Mouse (Mus musculus) hindbrain, embryonic 15.5 days (tissue): Measurements from ENCODE around the gene Heca. TPM values are rescaled to one million over a fixed set of nuclear protein-coding genes. Genes with fewer than 3 reads are reported as not detected.
A peak's percentile ranks its signal among the peaks of the same experiment; 100 is the strongest.
"Not testable (repeated sequence)": the region's sequence is repeated elsewhere in the genome, so short reads cannot be mapped to it uniquely, and the experiment has no call there.

ENCODE experiments used
- ATAC-seq: fragments of 200-750 bp; cut with Nextera tagmentation; 2 replicates; pipeline ENCODE4 v1.8.0; 2017; ENCODE audit warnings: low read depth, moderate number of reproducible peaks, moderate TSS enrichment; ENCODE audit not compliant: low FRiP score
- H3K27ac ChIP-seq: fragments of 300-500 bp; sonication (generic); replicated peaks from 2 replicates; pipeline ENCODE4 v1.5.1; 2015; ENCODE audit warnings: mild to moderate bottlenecking, inconsistent platforms
- H3K27me3 ChIP-seq: fragments of 300-500 bp; sonication (generic); 2 replicates; pipeline ENCODE4 v1.6.1; 2015; ENCODE audit warnings: control low read depth, inconsistent platforms
- H3K36me3 ChIP-seq: fragments of 300-500 bp; sonication (generic); 2 replicates; pipeline ENCODE4 v1.6.1; 2015; ENCODE audit warnings: control low read depth, inconsistent platforms
- H3K4me1 ChIP-seq: fragments of 300-500 bp; sonication (generic); replicated peaks from 2 replicates; pipeline ENCODE4 v1.6.1; 2015; ENCODE audit warnings: control low read depth, inconsistent platforms
- H3K4me2 ChIP-seq: fragments of 300-500 bp; sonication (generic); 2 replicates; pipeline ENCODE4 v1.6.1; 2015; ENCODE audit warnings: moderate library complexity, mild to moderate bottlenecking, inconsistent platforms
- H3K4me3 ChIP-seq: fragments of 300-500 bp; sonication (generic); 2 replicates; pipeline ENCODE4 v1.5.1; 2015; ENCODE audit warnings: mild to moderate bottlenecking, inconsistent platforms
- H3K9ac ChIP-seq: fragments of 300-500 bp; sonication (generic); 2 replicates; pipeline ENCODE4 v1.6.1; 2015; ENCODE audit warnings: inconsistent platforms
- H3K9me3 ChIP-seq: fragments of 300-500 bp; sonication (generic); 2 replicates; pipeline ENCODE4 v1.6.1; 2016; ENCODE audit warnings: control low read depth, inconsistent platforms
- WGBS: fragments of 180-500 bp; shearing (Covaris S2); methylation state at CpG from one replicate; pipeline ENCODE4 v1.1.7; 2015; 5-methylcytosine and 5-hydroxymethylcytosine counted together
- polyA plus RNA-seq: library from polyadenylated mRNA; unstranded; fragments of >200 nt; fragmentation: Nextera tagmentation; extraction: Ambion mirVana; gene quantifications from 2 replicates; pipeline ENCODE4 v1.2.1, GENCODE M21; 2015

The Heca gene
- polyA plus RNA-seq, 1 experiment from 2014 or later, result 4.7 TPM

DNA sequence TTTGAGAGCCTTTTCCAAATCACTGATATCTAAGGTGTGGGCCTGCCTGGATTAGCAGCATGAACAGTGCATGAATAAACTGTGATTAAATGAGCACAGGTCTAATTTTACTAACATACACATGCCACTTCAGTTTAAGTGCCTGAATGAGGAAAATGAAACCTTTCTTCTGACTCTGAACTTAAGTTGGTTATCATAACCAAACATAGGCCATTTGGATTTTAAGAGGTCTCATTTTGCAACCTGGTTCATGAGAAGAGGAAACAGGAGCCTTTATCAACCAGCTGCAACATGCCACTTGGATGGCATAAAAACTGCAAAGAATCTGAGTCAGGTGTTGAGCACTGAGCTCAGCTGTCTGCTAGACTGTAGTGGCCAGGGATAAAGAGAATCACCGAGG is 16.7 kb downstream of the Heca start:
- Histone ChIP-seq H3K36me3 (no peaks in the 10 kb centered on the region; the same call in 1 of the 2 replicates), H3K9ac (no peak overlapping the region), H3K27me3 (no peaks in the 10 kb centered on the region), H3K4me3 (no peak overlapping the region), H3K9me3 (no peaks in the 10 kb centered on the region), H3K4me1 (peaks cover 17% of the 10 kb centered on the region), H3K27ac (0 out of 2 replicates have a peak overlapping the region, but pooled peaks have one; percentile 24), H3K4me2 (no peak overlapping the region)
- no peak for ATAC-seq
- WGBS, result 68% methylated on average over 1 of the region's 1 CpGs

DNA sequence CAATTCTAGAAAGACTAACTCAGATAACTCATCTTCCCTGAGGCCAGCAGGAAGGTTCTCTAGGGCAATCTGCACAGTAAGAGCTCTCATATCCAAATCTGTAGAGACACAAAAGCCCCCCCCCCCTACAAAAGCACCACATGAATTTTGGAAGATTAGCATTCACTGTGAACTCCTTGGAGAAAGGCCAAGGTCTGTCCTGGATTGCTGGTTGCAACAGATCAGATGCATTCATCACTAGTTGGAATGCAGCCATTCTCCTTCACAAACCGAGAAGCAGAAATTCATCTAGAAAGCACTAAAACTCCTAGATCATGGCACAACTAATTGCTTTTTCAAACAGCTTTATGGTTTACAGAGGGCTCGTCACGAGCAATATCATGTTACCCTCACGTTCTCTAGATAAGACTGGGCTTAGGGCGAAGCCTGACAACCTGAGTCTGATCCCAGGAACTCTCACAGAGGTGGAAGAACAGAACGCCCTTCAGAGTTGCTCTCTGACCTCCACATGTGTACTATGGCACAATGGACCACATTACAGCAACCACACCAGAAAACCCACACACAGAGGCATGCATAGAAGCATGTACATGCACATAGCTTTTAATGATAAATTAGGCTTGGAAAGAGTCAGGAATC is 17.3 kb downstream of the Heca start:
- WGBS, result 50% methylated on average over 6 of the region's 6 CpGs
- Histone ChIP-seq H3K9ac (no peak overlapping the region), H3K27ac (0 out of 2 replicates have a peak overlapping the region, but pooled peaks have one; percentile 24), H3K4me2 (no peak overlapping the region), H3K9me3 (no peaks in the 10 kb centered on the region), H3K4me1 (peaks cover 17% of the 10 kb centered on the region), H3K4me3 (no peak overlapping the region), H3K36me3 (no peaks in the 10 kb centered on the region; the same call in 1 of the 2 replicates), H3K27me3 (no peaks in the 10 kb centered on the region)
- ATAC-seq, result 0 out of 2 replicates have a peak, but pooled peaks have one; percentile 30

DNA sequence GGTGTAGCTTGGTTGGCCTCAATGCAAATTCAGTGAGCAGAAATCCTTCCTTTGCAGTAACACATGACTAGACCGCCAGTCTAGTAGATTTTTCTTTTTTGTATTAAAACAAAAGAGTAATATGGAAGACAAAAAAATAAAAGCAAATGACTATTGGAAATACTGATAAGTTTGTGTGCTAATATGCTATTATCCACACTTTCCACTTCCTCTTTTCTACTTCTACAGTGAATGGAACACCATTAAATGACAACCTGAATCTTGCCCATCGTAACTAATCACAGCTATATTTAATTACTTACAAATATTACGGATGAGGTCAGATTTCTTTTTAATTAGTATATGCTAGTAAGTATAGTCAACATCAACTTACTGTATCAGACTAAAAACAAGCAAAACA is 22.7 kb downstream of the Heca start:
- no peak overlapping the region for H3K27ac ChIP-seq
- no peak overlapping the region for H3K4me3 ChIP-seq
- WGBS, result 92% methylated on average over 3 of the region's 3 CpGs
- H3K4me1 ChIP-seq, result peaks cover 5% of the 10 kb centered on the region
- H3K4me2 ChIP-seq, result no peak overlapping the region
- no peaks in the 10 kb centered on the region for H3K9me3 ChIP-seq
- H3K27me3 ChIP-seq, result no peaks in the 10 kb centered on the region
- no peaks in the 10 kb centered on the region for H3K36me3 ChIP-seq
- no peak for ATAC-seq
- no peak overlapping the region for H3K9ac ChIP-seq

DNA sequence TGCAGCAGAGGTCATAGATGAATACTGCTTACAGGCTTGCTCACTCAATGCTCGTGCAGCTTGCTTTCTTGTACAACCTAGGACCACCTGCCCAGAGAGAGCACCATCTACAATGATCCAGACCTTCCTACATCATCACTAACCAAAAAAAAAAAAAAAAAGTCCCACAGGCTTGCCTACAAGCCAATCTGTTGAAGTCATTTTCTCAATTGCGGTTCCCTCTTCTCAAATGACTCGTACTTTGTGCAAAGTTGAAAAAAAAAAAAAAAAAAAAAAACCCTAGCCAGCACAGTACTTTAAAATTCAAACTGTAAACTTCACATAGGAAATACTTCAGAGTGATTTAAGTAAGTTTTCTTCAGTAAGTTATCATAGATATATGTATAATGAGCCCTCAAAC is 23.7 kb downstream of the Heca start:
- no peak overlapping the region for H3K9ac ChIP-seq
- no peak overlapping the region for H3K4me2 ChIP-seq
- no peak overlapping the region for H3K27ac ChIP-seq
- ATAC-seq, result no peak
- no peaks in the 10 kb centered on the region for H3K9me3 ChIP-seq
- H3K4me3 ChIP-seq, result no peak overlapping the region
- WGBS, result 83% methylated on average over 3 of the region's 3 CpGs
- H3K27me3 ChIP-seq, result no peaks in the 10 kb centered on the region
- no peaks in the 10 kb centered on the region for H3K36me3 ChIP-seq
- no peaks in the 10 kb centered on the region for H3K4me1 ChIP-seq

DNA sequence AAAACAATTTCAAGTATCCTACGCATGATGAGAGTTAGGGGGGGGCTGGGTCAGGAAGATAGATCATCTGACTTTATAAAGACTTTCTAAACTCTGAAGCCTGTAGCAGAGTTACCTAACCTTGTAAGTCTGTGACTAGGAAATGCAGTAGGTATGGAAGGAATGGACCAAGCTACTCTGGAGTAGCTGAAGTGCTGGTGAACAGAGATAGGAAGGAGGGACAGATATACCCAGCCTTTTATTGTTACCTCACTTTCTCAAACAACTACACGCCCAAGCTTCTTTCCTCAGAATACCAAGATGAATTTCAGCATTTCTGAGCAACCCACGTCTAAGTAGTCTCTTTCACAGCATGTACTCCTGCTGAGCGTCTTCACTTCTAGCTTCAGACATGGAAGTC is 26.5 kb downstream of the Heca start:
- Histone ChIP-seq H3K4me2 (no peak overlapping the region), H3K9me3 (no peaks in the 10 kb centered on the region), H3K4me1 (no peaks in the 10 kb centered on the region), H3K27me3 (no peaks in the 10 kb centered on the region), H3K4me3 (no peak overlapping the region), H3K9ac (no peak overlapping the region), H3K27ac (no peak overlapping the region), H3K36me3 (no peaks in the 10 kb centered on the region)
- no peak for ATAC-seq
- 74% methylated on average over 4 of the region's 4 CpGs for WGBS

DNA sequence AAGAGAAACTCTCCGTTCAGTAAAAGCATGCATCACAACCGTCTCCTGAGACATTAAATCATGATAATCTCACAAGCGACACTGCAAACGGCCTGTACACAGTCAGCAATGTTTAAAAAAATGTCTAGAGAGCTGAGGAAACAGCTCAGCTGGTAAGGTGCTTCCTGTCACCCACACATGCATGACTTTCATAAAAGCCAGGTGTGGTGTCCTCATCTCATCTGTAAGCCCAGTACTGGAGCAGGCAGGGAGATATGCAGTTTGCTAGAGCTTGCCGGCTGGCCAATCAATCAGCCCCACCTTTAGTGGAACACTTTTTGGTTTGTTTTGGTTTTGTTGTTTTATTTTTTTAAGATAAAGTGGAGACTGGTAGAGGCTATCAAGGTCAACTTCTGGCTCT is 27.9 kb downstream of the Heca start:
- no peak for ATAC-seq
- H3K4me1 ChIP-seq, result no peaks in the 10 kb centered on the region
- no peaks in the 10 kb centered on the region for H3K27me3 ChIP-seq
- no peaks in the 10 kb centered on the region for H3K9me3 ChIP-seq
- H3K27ac ChIP-seq, result no peak overlapping the region
- H3K4me2 ChIP-seq, result no peak overlapping the region
- WGBS, result 80% methylated on average over 5 of the region's 5 CpGs
- H3K36me3 ChIP-seq, result peaks cover 8% of the 10 kb centered on the region; the same call in 1 of the 2 replicates
- no peak overlapping the region for H3K9ac ChIP-seq
- H3K4me3 ChIP-seq, result no peak overlapping the region

DNA sequence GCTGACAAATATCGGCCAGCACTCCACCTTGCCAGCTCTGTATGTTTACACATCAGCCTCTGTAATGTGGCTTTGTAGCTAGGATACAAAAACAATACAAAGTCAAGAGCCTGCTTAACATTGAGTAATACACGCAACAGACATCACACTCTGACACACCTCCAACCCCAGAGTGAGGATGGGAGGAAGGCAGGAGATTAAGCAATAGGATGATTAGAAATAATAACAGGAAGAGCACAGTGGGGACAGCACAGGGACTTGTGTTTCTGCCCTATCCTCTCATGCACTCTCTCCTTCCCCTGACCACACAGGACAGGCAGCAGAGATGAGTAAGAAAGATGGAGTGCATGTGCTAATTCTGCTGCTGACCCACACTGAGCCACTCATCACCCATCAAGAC is 28.8 kb downstream of the Heca start:
- no peak overlapping the region for H3K9ac ChIP-seq
- H3K4me1 ChIP-seq, result no peaks in the 10 kb centered on the region
- no peak overlapping the region for H3K27ac ChIP-seq
- no peak for ATAC-seq
- no peak overlapping the region for H3K4me3 ChIP-seq
- 88% methylated on average over 2 of the region's 2 CpGs for WGBS
- no peaks in the 10 kb centered on the region for H3K27me3 ChIP-seq
- peaks cover 9% of the 10 kb centered on the region; the same call in 1 of the 2 replicates for H3K36me3 ChIP-seq
- no peak overlapping the region for H3K4me2 ChIP-seq
- no peaks in the 10 kb centered on the region for H3K9me3 ChIP-seq

DNA sequence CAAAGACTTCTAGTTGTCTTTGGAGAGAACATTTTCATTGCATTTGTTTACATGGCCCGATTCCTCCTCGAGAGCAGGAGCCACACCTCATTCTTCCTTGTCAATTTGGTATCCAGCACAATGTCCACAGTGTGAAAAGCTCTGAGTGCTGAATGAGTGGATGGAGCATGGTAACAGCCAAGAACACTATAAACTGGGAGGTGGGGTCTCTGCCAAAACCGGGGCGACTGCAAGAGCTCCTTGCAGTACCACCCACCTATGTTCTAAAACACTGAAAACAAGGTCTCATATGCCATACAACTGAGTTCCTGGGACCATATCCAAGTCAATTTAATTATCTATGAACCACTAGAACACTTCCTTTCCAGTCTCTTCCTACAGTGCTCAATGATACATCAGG is 39.1 kb downstream of the Heca start:
- Histone ChIP-seq H3K4me1 (no peaks in the 10 kb centered on the region), H3K4me2 (no peak overlapping the region), H3K9ac (no peak overlapping the region), H3K27me3 (no peaks in the 10 kb centered on the region), H3K27ac (no peak overlapping the region), H3K4me3 (no peak overlapping the region), H3K9me3 (no peaks in the 10 kb centered on the region), H3K36me3 (peaks cover 27% of the 10 kb centered on the region)
- ATAC-seq, result no peak
- 78% methylated on average over 4 of the region's 4 CpGs for WGBS

DNA sequence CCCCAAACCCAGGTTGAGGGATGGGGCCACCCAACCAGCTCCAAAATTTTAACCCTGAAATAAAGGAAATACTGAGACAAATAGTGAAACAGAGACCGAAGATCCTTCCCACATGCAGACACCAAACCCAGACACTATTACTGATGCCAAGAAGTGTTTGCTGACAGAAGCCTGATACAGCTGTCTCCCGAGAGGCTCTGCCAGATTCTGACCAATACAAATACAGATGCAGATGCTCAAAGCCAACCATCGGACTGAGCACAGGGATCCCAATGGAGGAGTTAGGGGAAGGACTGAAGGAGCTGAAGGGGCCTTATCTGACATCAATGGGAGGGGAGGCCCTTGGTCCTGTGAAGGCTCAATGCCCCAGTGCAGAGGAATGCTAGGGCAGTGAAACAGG is 41.5 kb downstream of the Heca start:
- H3K36me3 ChIP-seq, result peaks cover 30% of the 10 kb centered on the region
- WGBS, result 92% methylated on average over 3 of the region's 3 CpGs
- not testable (repeated sequence) for H3K27ac ChIP-seq, ATAC-seq, H3K4me2 ChIP-seq, H3K9ac ChIP-seq, H3K4me1 ChIP-seq, H3K4me3 ChIP-seq, H3K9me3 ChIP-seq, H3K27me3 ChIP-seq

DNA sequence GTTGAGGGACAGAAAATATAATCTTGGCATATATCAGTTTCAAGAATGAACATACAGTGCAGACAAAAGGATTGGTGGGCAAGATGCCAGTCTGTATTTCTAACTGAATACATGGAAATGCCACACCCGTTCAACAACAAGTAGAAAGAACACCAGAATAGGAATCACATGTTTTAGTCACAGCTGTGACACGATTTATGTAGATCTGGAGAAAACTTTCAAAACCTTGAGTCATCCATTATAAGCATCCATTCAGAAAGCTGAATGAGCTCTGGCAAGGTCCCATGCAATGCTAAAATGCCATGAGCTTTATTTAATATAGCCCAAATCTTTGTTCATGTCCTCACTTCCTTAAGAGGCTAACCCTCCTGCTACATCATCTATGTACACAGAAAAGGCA is 44.4 kb downstream of the Heca start:
- no peak for ATAC-seq
- Histone ChIP-seq H3K9me3 (no peaks in the 10 kb centered on the region), H3K27me3 (no peaks in the 10 kb centered on the region), H3K4me2 (no peak overlapping the region), H3K4me3 (no peak overlapping the region), H3K4me1 (no peaks in the 10 kb centered on the region), H3K27ac (no peak overlapping the region), H3K9ac (no peak overlapping the region), H3K36me3 (peaks cover 47% of the 10 kb centered on the region)
- WGBS, result 93% methylated on average over 2 of the region's 2 CpGs

DNA sequence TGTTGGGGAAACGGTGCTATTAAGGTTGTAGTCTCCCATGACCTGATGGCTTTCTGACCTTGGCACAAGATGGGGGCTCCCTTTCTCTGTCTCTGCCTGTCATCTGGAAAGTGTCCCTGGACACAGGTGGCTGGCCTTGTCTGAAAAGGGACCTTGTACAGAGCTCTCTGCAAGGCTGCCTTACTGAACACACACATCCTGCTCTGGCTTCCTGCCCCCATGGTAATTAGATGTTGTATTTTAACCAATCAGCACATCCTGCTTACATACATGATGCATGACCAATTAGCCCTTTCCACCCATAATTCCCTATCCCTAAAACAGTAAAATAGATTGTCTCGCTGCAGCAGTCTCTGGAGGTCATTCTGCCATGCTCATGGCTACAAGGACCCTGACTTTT is 67.1 kb downstream of the Heca start:
- Histone ChIP-seq H3K27me3 (no peaks in the 10 kb centered on the region), H3K36me3 (no peaks in the 10 kb centered on the region), H3K9me3 (no peaks in the 10 kb centered on the region), H3K4me1 (no peaks in the 10 kb centered on the region), H3K4me3 (no peak overlapping the region), H3K4me2 (no peak overlapping the region), H3K27ac (no peak overlapping the region), H3K9ac (no peak overlapping the region)
- 77% methylated on average over 2 of the region's 2 CpGs for WGBS
- no peak for ATAC-seq

DNA sequence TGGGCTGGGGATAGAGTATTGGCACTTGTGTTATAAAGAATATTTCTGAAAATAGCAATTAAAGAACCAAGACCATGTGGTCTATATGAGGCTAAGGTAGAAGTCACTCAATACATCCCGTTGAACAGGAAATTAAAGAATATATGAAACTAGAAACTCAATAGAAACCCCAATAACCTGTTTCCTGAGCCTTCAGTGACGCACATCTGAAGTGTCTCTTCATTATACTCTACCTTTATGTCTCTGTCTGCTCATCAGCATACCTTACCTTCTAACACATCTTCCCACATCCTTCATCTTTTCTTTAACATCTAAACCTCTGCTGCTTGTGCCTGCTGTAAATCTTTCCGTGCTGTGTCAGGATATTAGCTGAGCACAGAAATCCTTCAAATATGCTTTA is 67.8 kb downstream of the Heca start:
- no peaks in the 10 kb centered on the region for H3K27me3 ChIP-seq
- H3K9me3 ChIP-seq, result no peaks in the 10 kb centered on the region
- no peak for ATAC-seq
- 93% methylated on average over 3 of the region's 3 CpGs for WGBS
- no peaks in the 10 kb centered on the region for H3K4me1 ChIP-seq
- no peak overlapping the region for H3K27ac ChIP-seq
- H3K36me3 ChIP-seq, result no peaks in the 10 kb centered on the region
- H3K9ac ChIP-seq, result no peak overlapping the region
- H3K4me3 ChIP-seq, result no peak overlapping the region
- H3K4me2 ChIP-seq, result no peak overlapping the region
